Mouse (Mus musculus): ENCODE measurements around the gene Mia.

GRCm38 (mm10) chr7:27184964-27185363 lies 4.0 kb upstream of the Mia start:
- TF ChIP-seq POLR2A (IDR thresholded peaks at IDR 0.05; ENCODE audit: low read depth, low read length) (no peak), CTCF (IDR thresholded peaks at IDR 0.05; ENCODE audit: extremely low read depth, insufficient read length, insufficient replicate concordance, low read depth, low read length) (peak; percentile 60; the same call in 1 of the 2 replicates)
